Mouse (Mus musculus) hindbrain, embryonic 13.5 days (tissue): Measurements from ENCODE around the gene Samd1. TPM values are rescaled to one million over a fixed set of nuclear protein-coding genes. Genes with fewer than 3 reads are reported as not detected.
"Not testable (repeated sequence)": the region's sequence is repeated elsewhere in the genome, so short reads cannot be mapped to it uniquely, and the experiment has no call there.

Source experiments
- ATAC-seq: fragments of 200-750 bp; cut with Nextera tagmentation; 2 replicates; pipeline ENCODE4 v1.8.0; 2017; ENCODE audit warnings: moderate TSS enrichment; ENCODE audit not compliant: low FRiP score
- H3K27ac ChIP-seq: fragments of 300-500 bp; sonication (generic); 2 replicates; pipeline ENCODE4 v1.5.1; 2015; ENCODE audit warnings: inconsistent platforms, mild to moderate bottlenecking, moderate library complexity
- H3K27me3 ChIP-seq: fragments of 300-500 bp; sonication (generic); 2 replicates; pipeline ENCODE4 v1.6.1; 2015; ENCODE audit warnings: mild to moderate bottlenecking, inconsistent platforms
- H3K36me3 ChIP-seq: fragments of 300-500 bp; sonication (generic); 2 replicates; pipeline ENCODE4 v1.6.1; 2015; ENCODE audit warnings: mild to moderate bottlenecking, inconsistent platforms
- H3K4me1 ChIP-seq: fragments of 300-500 bp; sonication (generic); replicated peaks from 2 replicates; pipeline ENCODE4 v1.6.1; 2015; ENCODE audit warnings: inconsistent platforms
- H3K4me2 ChIP-seq: fragments of 300-500 bp; sonication (generic); 2 replicates; pipeline ENCODE4 v1.6.1; 2015; ENCODE audit warnings: inconsistent platforms, mild to moderate bottlenecking, moderate library complexity
- H3K4me3 ChIP-seq: fragments of 300-500 bp; sonication (generic); 2 replicates; pipeline ENCODE4 v1.5.1; 2015; ENCODE audit warnings: mild to moderate bottlenecking, inconsistent platforms
- H3K9ac ChIP-seq: fragments of 300-500 bp; sonication (generic); 2 replicates; pipeline ENCODE4 v1.6.1; 2015; ENCODE audit warnings: mild to moderate bottlenecking, inconsistent platforms
- H3K9me3 ChIP-seq: fragments of 300-500 bp; sonication (generic); 2 replicates; pipeline ENCODE4 v1.6.1; 2016; ENCODE audit warnings: inconsistent platforms
- WGBS: fragments of 180-500 bp; shearing (Covaris S2); methylation state at CpG from one replicate; pipeline ENCODE4 v1.1.7; 2015; 5-methylcytosine and 5-hydroxymethylcytosine counted together
- polyA plus RNA-seq: library from polyadenylated mRNA; unstranded; fragments of >200 nt; fragmentation: Nextera tagmentation; extraction: Ambion mirVana; gene quantifications from 2 replicates; pipeline ENCODE4 v1.2.1, GENCODE M21; 2015

The Samd1 gene
- polyA plus RNA-seq, 1 experiment from 2014 or later = 8.2 TPM

DNA sequence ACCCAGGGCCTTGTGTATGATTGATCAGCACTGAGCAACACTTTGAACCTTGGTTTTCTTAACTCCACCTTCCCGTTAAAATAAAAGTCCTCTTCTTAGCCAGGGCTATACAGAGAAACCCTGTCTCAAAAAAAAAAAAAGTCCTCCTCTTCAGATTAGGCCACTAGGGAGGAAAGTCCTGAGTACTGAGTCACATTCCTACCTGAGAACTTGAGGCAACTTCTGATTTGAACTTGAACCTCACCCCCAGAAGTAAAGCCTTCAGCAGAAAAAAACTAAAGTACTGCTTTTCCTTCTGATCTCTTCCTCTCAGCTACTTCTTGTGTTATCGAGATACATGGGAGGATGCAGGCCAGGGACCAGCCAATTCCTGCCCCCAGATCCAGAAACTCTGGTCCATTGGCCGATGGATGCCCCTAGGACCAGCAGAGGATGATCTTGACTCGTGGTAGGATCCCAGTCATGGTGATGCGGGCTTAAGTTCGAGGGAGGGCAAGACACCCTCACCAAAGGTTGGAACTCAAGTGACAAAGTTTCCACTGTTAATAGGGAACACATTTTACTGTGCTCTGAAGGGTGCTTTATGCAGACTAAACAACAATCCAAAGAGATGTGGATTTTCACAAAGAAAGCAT lies 6.3 kb downstream of the Samd1 start:
- Histone ChIP-seq H3K4me1 (peaks cover 40% of the 10 kb centered on the region), H3K36me3 (peaks cover 10% of the 10 kb centered on the region), H3K9me3 (no peaks in the 10 kb centered on the region), H3K4me2 (peak overlapping the region; percentile 90), H3K9ac (peak overlapping the region; percentile 82), H3K4me3 (peak overlapping the region; percentile 59), H3K27ac (no peak overlapping the region), H3K27me3 (peaks cover 32% of the 10 kb centered on the region)
- no peak for ATAC-seq
- 80% methylated on average over 6 of the region's 6 CpGs for WGBS

DNA sequence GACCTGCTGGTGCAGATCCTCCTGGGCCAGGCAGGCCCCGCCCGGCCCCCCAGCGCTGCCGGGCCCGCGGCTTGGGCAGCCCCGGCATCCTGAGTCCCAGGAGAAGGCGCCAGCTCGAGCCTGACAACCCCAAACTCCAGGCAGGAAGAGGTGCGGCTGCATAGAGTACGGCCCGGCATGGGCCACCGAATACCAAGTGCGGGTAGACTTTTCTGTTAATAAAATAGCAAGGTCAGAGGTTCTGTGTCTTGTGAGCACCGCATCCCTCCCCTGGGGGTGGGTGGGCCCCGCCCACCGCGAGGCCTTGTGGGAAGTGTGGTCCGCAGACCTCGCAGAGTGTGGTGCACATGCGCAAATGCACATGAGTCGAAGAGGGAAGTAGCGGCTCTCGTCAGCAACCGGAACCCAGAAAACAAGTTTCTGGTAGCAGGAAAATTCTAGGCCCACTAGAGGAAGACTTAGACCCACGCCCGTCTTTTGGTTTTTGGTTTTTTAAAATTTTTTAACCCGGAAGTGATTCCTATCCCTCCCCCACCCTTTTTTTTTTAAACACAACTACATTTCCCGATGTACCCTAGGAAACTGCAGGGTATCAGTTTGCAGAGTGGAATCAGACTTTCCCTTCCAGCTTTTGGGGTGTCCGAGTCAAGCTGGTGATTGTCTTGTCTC lies 7.2 kb downstream of the Samd1 start:
- peak; percentile 79 for ATAC-seq
- Histone ChIP-seq H3K4me3 (peak overlapping the region; percentile 59), H3K36me3 (peaks cover 5% of the 10 kb centered on the region), H3K4me2 (peak overlapping the region; percentile 90), H3K4me1 (peaks cover 30% of the 10 kb centered on the region), H3K27me3 (peaks cover 34% of the 10 kb centered on the region), H3K27ac (peak overlapping the region; percentile 67), H3K9ac (peak overlapping the region; percentile 82), H3K9me3 (no peaks in the 10 kb centered on the region)
- WGBS = under 1% methylated on average over 30 of the region's 30 CpGs

DNA sequence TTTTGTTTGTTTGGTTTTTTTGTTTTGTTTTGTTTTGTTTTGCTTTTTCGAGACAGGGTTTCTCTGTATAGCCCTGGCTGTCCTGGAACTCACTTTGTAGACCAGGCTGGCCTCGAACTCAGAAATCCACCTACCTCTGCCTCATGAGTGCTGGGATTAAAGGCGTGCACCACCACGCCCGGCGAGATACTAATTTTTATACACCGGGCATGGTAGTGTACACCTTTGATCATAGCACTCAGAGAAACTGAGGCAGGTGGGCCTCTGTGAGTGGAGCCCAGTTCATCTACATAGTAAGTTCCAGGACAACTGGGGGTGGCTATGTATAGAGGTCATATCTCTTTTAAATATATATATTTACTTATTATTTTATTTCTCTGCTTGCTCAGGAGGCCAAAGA lies 8.0 kb downstream of the Samd1 start:
- H3K4me3 ChIP-seq, H3K27ac ChIP-seq, H3K9me3 ChIP-seq, ATAC-seq, H3K4me2 ChIP-seq, H3K9ac ChIP-seq, H3K36me3 ChIP-seq: not testable (repeated sequence)
- WGBS = 92% methylated on average over 7 of the region's 7 CpGs
- Histone ChIP-seq H3K27me3 (peaks cover 33% of the 10 kb centered on the region), H3K4me1 (peaks cover 32% of the 10 kb centered on the region)

DNA sequence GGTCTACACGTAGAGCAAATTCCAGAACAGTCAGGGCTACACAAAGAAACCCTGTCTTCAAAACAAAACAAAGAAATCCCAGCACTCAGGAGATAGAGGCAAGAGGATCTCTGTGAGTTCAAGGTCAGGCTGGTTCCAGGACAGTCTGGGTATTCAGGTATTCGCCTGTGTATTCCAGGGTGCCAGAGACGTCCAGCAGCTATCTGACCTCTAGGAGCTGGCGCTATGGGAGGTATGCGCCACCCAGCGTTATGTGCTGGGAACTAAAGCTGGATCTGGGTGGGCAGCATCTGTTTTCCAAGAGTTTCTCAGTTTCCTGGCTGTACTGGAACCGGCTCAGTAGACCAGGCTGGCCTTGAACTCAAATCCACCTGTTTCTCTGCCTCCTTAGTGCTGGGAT lies 10.9 kb downstream of the Samd1 start:
- Histone ChIP-seq H3K4me1 (peaks cover 39% of the 10 kb centered on the region), H3K27me3 (peaks cover 40% of the 10 kb centered on the region), H3K9me3 (no peaks in the 10 kb centered on the region), H3K9ac (no peak overlapping the region), H3K27ac (no peak overlapping the region), H3K4me2 (no peak overlapping the region), H3K36me3 (no peaks in the 10 kb centered on the region), H3K4me3 (no peak overlapping the region)
- ATAC-seq = no peak
- WGBS = 34% methylated on average over 7 of the region's 7 CpGs

DNA sequence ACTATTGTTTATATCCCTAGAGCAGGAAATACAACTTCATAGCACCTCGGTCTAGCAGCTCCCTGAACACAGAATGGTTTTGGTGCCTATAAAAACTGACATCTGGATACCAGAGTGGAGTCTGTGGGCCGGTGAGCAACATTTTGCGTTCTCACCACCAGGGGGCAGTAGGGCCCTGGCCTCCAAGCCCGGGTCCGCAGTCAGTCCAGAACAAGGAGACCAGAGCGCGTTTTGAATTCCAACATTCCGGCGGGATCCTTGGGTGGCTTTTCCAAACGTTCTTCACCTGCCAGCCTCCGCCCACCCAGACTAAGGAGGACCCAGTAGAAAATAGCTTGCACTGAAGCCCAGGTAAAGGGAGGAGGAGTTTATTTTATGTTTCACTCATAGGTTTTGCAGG lies 12.4 kb downstream of the Samd1 start:
- Histone ChIP-seq H3K4me2 (no peak overlapping the region), H3K9me3 (no peaks in the 10 kb centered on the region), H3K9ac (no peak overlapping the region), H3K4me1 (peaks cover 31% of the 10 kb centered on the region), H3K4me3 (no peak overlapping the region), H3K27ac (no peak overlapping the region), H3K27me3 (peaks cover 47% of the 10 kb centered on the region), H3K36me3 (no peaks in the 10 kb centered on the region)
- no peak for ATAC-seq
- 1% methylated on average over 11 of the region's 11 CpGs for WGBS

DNA sequence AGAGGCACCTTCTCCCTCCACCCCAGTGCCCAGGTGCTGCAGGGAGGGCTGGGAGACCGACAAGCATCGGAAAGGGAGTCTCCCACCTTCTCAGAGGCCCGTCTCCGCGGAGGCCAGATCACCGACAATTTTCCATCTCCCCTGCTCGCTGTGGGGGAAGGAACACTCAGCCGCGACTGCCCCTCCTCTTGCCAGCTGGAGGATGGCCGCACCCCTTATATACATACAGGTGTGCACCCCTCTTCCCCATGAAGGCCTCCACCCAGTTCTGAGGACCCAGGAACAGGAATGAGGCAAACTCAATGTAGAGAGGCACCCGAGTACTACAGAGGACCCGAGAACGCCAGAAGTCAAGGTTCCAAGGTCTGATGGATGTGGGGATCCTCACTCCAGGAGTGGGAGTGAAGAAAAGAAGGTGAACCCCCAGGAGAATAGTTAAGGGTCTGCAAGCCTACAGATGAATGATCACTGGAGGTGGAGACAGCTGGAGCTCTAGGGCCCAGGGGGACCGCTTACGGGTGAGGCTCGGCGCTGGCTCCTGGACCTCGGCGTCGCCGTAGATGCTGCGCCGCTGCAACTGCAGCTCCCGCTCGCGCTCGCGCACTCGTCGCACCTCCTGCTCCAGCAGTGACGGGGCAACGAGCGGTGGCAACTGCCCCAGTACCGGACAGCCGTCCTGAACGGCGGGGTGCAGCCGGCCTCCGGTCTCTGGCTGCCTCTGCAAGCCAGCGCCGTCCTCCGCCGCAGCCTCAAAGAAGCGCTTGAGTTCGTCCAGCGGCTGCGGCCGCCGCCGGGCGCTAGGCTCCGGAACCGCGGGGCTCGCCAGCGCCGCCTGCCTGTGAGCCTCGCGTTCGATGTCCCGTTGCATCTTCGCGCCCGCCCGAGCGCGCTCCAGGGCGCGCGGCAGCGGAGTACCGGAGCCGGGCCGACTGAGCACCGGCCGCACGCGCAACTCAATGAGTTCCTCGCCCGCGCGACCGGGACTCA lies 13.4 kb downstream of the Samd1 start:
- Histone ChIP-seq H3K4me2 (peak overlapping the region; percentile 98), H3K4me1 (peaks cover 27% of the 10 kb centered on the region), H3K27ac (no peak overlapping the region), H3K9ac (peak overlapping the region; percentile 77), H3K9me3 (no peaks in the 10 kb centered on the region), H3K27me3 (peaks cover 47% of the 10 kb centered on the region), H3K4me3 (peak overlapping the region; percentile 56), H3K36me3 (no peaks in the 10 kb centered on the region)
- 2% methylated on average over 82 of the region's 83 CpGs for WGBS
- ATAC-seq = peak; percentile 46

DNA sequence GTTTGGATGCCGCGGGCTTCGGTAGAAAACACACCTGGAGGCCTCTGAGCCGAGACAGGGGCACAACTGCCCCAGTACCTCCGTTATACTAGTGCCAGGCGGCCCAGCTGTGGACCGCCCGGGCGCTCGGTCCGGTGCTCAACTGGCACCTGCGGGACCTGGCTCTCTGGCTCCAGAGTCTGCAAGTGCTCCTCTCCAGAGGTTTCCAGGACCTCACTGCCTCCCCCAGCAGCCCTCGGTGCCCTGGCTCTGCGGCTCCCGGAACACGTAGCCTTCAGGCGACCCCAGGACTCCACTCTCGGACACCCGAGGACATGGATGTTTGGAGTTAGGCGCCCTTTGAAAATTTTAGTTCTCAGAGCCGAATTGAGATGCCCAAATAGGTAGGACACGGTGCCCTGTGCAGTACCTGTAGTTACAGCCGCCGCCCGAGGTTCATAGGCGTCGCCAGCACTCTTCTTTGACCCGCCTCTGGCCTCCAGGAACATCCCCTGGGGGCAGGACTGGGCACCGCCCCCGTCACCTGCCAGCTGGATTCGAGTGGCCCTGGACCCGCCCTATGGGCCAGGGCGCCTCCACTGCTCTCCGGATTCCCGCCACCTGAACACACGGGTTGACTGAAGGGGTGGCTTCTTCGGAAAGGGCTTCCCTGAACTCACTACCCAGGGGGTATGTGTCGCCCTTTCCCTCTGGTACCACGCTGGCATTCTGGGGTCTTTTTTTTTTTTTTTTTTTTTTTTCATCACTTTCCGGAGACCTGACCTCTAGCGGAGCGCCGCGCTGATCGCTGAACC lies 14.4 kb downstream of the Samd1 start, which contains the start of gene 2210011C24Rik:
Gene 2210011C24Rik, minus strand, starts transcription at position 467 of the 794 bp plus-strand sequence.
- peaks cover 47% of the 10 kb centered on the region for H3K27me3 ChIP-seq
- H3K4me3 ChIP-seq = peak within 1 kb of the TSS; percentile 56
- H3K27ac ChIP-seq = no peak within 1 kb of the TSS
- H3K4me2 ChIP-seq = peak within 1 kb of the TSS; percentile 98
- peaks cover 27% of the 10 kb centered on the region for H3K4me1 ChIP-seq
- no peaks in the 10 kb centered on the region for H3K36me3 ChIP-seq
- H3K9ac ChIP-seq = peak within 1 kb of the TSS; percentile 77
- WGBS = under 1% methylated on average over 45 of the region's 45 CpGs
- ATAC-seq = peak; percentile 38; the same call in 1 of the 2 replicates
- H3K9me3 ChIP-seq = no peaks in the 10 kb centered on the region

DNA sequence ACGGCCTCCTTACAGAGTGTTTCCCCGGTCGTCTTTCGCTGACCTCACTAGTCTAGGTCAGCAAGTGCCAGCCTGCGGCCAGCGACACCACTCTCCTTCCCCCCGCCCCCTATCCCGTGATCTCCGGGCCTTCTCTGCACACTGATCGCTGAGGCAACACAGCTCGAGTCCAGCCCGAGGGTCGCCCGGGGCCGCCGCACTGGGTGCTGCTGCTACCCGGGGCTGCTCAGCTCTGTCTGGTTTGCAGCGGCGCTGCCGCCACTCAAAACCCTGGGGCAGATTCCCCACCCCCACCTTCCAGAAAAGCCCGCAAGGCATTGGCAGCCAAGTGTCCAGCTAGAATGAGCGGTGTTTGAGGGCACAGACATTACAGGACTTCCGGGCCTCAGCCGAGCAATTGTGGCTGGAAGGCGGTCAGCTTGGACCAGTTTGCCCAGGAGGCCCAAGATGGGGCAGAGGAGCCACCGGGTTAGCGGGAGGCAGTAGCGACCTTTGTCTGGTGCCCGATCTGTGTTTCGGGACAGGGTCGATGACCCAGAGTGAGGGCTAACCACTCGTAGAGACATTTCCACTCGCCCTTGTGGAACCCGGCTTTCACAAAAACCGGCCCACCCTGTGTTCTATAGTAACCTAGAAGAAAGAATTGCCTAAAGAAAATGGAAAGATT lies 15.2 kb downstream of the Samd1 start:
- peaks cover 27% of the 10 kb centered on the region for H3K4me1 ChIP-seq
- peak overlapping the region; percentile 56 for H3K4me3 ChIP-seq
- H3K36me3 ChIP-seq = no peaks in the 10 kb centered on the region
- peak overlapping the region; percentile 51 for H3K9ac ChIP-seq
- 8% methylated on average over 35 of the region's 35 CpGs for WGBS
- peaks cover 47% of the 10 kb centered on the region for H3K27me3 ChIP-seq
- ATAC-seq = no peak
- H3K9me3 ChIP-seq = no peaks in the 10 kb centered on the region
- no peak overlapping the region for H3K27ac ChIP-seq
- H3K4me2 ChIP-seq = peak overlapping the region; percentile 98

DNA sequence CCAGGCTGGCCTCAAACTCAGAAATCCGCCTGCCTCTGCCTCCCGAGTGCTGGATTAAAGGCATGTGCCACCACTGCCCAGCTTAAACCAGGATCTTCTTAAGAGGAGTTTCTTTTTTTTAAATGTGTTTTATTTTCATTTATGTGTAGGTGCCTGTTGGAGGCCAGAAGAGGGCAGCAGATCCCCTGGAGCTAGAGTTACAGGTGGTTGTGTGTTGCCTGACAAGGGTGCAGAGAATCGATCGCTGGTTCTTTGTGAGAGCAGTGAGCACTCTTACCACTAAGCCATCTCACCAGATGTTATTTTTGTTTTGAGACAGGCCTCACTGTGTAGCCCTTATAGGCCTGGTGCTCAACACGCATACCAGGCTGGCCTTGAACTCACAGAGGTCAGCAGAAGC lies 18.4 kb downstream of the Samd1 start:
- Histone ChIP-seq H3K4me3 (no peak overlapping the region), H3K9me3 (no peaks in the 10 kb centered on the region), H3K4me1 (peaks cover 17% of the 10 kb centered on the region), H3K36me3 (no peaks in the 10 kb centered on the region), H3K9ac (no peak overlapping the region), H3K4me2 (no peak overlapping the region), H3K27ac (no peak overlapping the region), H3K27me3 (peaks cover 47% of the 10 kb centered on the region)
- WGBS = 91% methylated on average over 5 of the region's 5 CpGs
- no peak for ATAC-seq

DNA sequence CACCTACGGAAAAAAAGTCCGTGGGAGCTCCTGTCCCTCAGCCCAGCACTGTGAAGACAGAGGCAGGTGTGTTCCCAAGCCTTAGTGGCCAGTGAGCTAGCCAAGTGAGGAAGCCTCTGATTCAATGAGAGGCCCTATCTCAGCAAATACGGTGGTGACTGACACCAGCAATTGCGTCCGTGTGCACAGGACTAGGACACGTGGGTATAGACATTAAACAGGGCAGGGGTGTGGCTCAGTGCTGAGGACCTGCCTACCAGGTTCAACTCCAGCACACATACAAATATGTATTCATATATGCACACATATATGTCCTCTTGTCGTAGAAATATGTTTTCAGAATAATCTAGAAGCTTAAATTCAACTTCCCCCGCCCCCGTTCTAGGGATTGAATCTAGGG lies 22.3 kb downstream of the Samd1 start:
- ATAC-seq = no peak
- Histone ChIP-seq H3K27ac (no peak overlapping the region), H3K36me3 (no peaks in the 10 kb centered on the region), H3K27me3 (peaks cover 45% of the 10 kb centered on the region), H3K9me3 (no peaks in the 10 kb centered on the region), H3K4me2 (no peak overlapping the region), H3K9ac (no peak overlapping the region), H3K4me3 (no peak overlapping the region), H3K4me1 (peaks cover 4% of the 10 kb centered on the region; the same call in 1 of the 2 replicates)
- 87% methylated on average over 9 of the region's 9 CpGs for WGBS

DNA sequence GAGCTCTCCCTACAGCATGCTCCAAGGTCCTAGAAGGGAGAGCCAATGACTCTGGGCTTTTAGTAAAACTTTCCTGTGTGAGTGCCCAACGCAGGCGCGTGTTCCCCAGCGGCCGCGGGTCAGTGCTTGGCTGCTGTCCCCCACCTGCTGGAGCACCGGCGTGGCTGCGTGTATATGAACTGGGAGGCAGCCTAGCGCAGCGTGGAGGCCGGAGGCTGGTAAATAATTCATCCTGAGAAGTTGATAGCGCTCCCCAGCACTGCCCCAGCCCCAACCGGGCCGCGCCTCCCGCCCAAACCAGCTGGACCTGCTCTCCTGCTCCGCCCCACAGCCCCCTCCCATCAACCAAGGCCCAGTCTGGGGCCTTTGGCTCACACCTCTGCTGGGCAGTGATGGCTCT lies 23.6 kb downstream of the Samd1 start, which contains the start of gene Palm3:
Gene Palm3, plus strand, starts transcription at position 376 of the 400 bp plus-strand sequence.
- WGBS = 4% methylated on average over 18 of the region's 18 CpGs
- H3K4me1 ChIP-seq = peaks cover 9% of the 10 kb centered on the region
- H3K27ac ChIP-seq = no peak within 1 kb of the TSS
- no peak within 1 kb of the TSS for H3K4me2 ChIP-seq
- no peak within 1 kb of the TSS for H3K4me3 ChIP-seq
- H3K9me3 ChIP-seq = no peaks in the 10 kb centered on the region
- H3K27me3 ChIP-seq = peaks cover 58% of the 10 kb centered on the region
- no peak for ATAC-seq
- H3K36me3 ChIP-seq = no peaks in the 10 kb centered on the region
- H3K9ac ChIP-seq = no peak within 1 kb of the TSS
